Mouse (Mus musculus): ENCODE data around the gene Zfp940. TPM values are rescaled to one million over a fixed set of nuclear protein-coding genes. Genes with fewer than 3 reads are reported as not detected.

The Zfp940 gene
- polyA plus RNA-seq (2017; shearing (Covaris generic)), result 7.1 TPM

DNA sequence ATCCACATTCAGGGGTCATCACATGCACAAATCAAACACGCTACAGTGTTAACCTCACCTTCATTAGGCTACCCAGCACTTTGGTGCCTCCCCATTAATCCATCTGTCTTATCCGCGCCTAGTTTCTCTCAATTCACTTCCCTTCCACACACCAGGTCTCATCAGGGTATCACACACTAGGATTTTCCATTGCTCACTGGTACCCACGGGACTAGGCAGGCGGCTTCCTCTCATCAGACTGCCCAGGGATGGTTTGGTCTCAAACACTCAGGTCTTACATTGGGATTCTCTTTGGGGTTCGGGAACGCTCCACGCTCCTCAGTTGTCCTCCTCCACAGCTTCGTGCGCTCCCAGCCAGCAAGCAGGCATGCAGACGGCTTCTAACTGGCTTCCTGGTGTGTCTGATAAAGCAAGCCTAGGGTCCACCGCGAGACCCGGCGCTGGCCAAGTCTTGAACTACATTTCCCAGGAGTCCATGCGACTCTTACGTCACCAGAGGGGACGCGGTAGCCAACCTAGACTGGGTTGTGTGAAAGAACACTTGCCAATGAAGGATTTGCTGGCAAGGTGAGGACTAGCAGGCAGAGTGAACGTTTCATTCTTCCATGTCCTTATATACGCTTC is at the start of gene Zfp940:
Zfp940 (minus strand) TSS at position 451 of the 624 bp plus-strand sequence.

GRCm38 (mm10) chr7:29859532-29860517 is 6.4 kb upstream of the Zfp940 start, which contains the start of gene Zfp420:
TSS of gene Zfp420 (plus strand) at chr7:29859979.

GRCm38 (mm10) chr7:29815910-29816429 is 37.5 kb downstream of the Zfp940 start, which contains the start of gene Zfp790:
TSS of gene Zfp790 (plus strand) at chr7:29816114.

GRCm38 (mm10) chr7:29783871-29784551 is 69.5 kb downstream of the Zfp940 start, which contains the start of gene Zfp30:
TSS of gene Zfp30 (plus strand) at chr7:29783998.

Other genes starting within 250 kb of the Zfp940 start
- not detected for gene Catsperg2, start 126.6 kb downstream of the Zfp940 start, polyA plus RNA-seq (2017; shearing (Covaris generic))
- 26.2 TPM for gene Zfp84, start 85.1 kb downstream of the Zfp940 start, polyA plus RNA-seq (2017; shearing (Covaris generic))
- gene Zfp30, start 69.7 kb downstream of the Zfp940 start, polyA plus RNA-seq (2017; shearing (Covaris generic)), result 0.42 TPM
- 31.1 TPM for gene Zfp790, start 37.6 kb downstream of the Zfp940 start, polyA plus RNA-seq (2017; shearing (Covaris generic))
- 15.7 TPM for gene Zfp420, start 6.3 kb upstream of the Zfp940 start, polyA plus RNA-seq (2017; shearing (Covaris generic))
- gene Zfp27, start 52.9 kb upstream of the Zfp940 start, polyA plus RNA-seq (2017; shearing (Covaris generic)), result 5.9 TPM
- gene Zfp383, start 54.6 kb upstream of the Zfp940 start, polyA plus RNA-seq (2017; shearing (Covaris generic)), result 0.99 TPM
- gene Zfp74, start 100.4 kb upstream of the Zfp940 start, polyA plus RNA-seq (2017; shearing (Covaris generic)), result 7.3 TPM
- gene Zfp568, start 130.3 kb upstream of the Zfp940 start, polyA plus RNA-seq (2017; shearing (Covaris generic)), result 6.3 TPM
- gene Zfp14, start 197.7 kb upstream of the Zfp940 start, polyA plus RNA-seq (2017; shearing (Covaris generic)), result 7.1 TPM
- gene Zfp82, start 219.2 kb upstream of the Zfp940 start, polyA plus RNA-seq (2017; shearing (Covaris generic)), result 13.1 TPM
- gene Gm26920, start 236.7 kb upstream of the Zfp940 start, polyA plus RNA-seq (2017; shearing (Covaris generic)), result 2.0 TPM
- gene Zfp566, start 236.9 kb upstream of the Zfp940 start, polyA plus RNA-seq (2017; shearing (Covaris generic)), result 14.8 TPM
- gene Zfp260, start 241.1 kb upstream of the Zfp940 start, polyA plus RNA-seq (2017; shearing (Covaris generic)), result 95.2 TPM